Mouse (Mus musculus) MEL (cell line): Measurements from ENCODE around the gene 7530416G11Rik. TPM values are rescaled to one million over a fixed set of nuclear protein-coding genes. Genes with fewer than 3 reads are reported as not detected.

Experiments used
- DNase-seq: peaks from one replicate; pipeline ENCODE4 v3.0.0; 2011; ENCODE audit warnings: low read depth, low spot score
- H3K27ac ChIP-seq: 2 replicates; pipeline ENCODE4 v1.5.1; 2012; ENCODE audit warnings: low read depth, mild to moderate bottlenecking, control low read depth, low read length, moderate library complexity; ENCODE audit not compliant: control insufficient read depth
- H3K27me3 ChIP-seq, 2 experiments: fragments of 150-350 bp in 1 of 2; sonication (generic) in 1 of 2; 2 replicates each; pipeline ENCODE4 v1.6.1; 2012; ENCODE audit warnings: low read length in 2 of 2, mild to moderate bottlenecking in 2 of 2, improper control_type of control experiment in 1 of 2, moderate library complexity in 1 of 2; ENCODE audit not compliant: insufficient read depth in 2 of 2, control insufficient read depth in 1 of 2
- H3K36me3 ChIP-seq, 2 experiments: 2 replicates each; pipeline ENCODE4 v1.6.1; 2012 to 2014; ENCODE audit warnings: low read length in 2 of 2, improper control_type of control experiment in 1 of 2, inconsistent platforms in 1 of 2, mild to moderate bottlenecking in 1 of 2; ENCODE audit not compliant: insufficient read depth in 2 of 2, control insufficient read depth in 1 of 2
- H3K4me1 ChIP-seq, 2 experiments: fragments of 150-350 bp in 1 of 2; sonication (generic) in 1 of 2; 2 replicates each; pipeline ENCODE4 v1.6.1; 2012; ENCODE audit warnings: low read length in 2 of 2, improper control_type of control experiment in 1 of 2, mild to moderate bottlenecking in 1 of 2; ENCODE audit not compliant: insufficient read depth in 2 of 2, control insufficient read depth in 1 of 2
- H3K4me3 ChIP-seq, 2 experiments: fragments of 150-350 bp in 1 of 2; sonication (generic) in 1 of 2; 2 replicates each; pipeline ENCODE4 v1.5.1; 2012; ENCODE audit warnings: low read depth in 2 of 2, low read length in 2 of 2, mild to moderate bottlenecking in 2 of 2, moderate library complexity in 2 of 2, control low read depth in 1 of 2, improper control_type of control experiment in 1 of 2; ENCODE audit not compliant: control insufficient read depth in 1 of 2, insufficient read depth in 1 of 2
- H3K79me2 ChIP-seq: 2 replicates; pipeline ENCODE4 v1.6.1; 2012; ENCODE audit warnings: mild to moderate bottlenecking, low read length, moderate library complexity; ENCODE audit not compliant: control insufficient read depth, poor library complexity, insufficient read depth
- H3K9ac ChIP-seq: 2 replicates; pipeline ENCODE4 v1.6.1; 2012; ENCODE audit warnings: low read depth, mild to moderate bottlenecking, control low read depth, low read length, moderate library complexity; ENCODE audit not compliant: control insufficient read depth, poor library complexity, severe bottlenecking
- H3K9me3 ChIP-seq: fragments of 150-350 bp; sonication (generic); replicated peaks from 2 replicates; pipeline ENCODE4 v1.6.1; 2012; ENCODE audit warnings: mild to moderate bottlenecking, low read length, improper control_type of control experiment, moderate library complexity; ENCODE audit not compliant: insufficient read depth
- BHLHE40 ChIP-seq: IDR thresholded peaks from 2 replicates; pipeline ENCODE4 v1.6.1; 2012; ENCODE audit warnings: low read depth, mild to moderate bottlenecking, inconsistent platforms, low read length, improper control_type of control experiment, borderline replicate concordance
- GATA1 ChIP-seq: IDR thresholded peaks from 2 replicates; pipeline ENCODE4 v1.6.1; 2011; ENCODE audit warnings: low read depth, low read length, improper control_type of control experiment
- JUND ChIP-seq: IDR thresholded peaks from 2 replicates; pipeline ENCODE4 v1.6.1; 2011; ENCODE audit warnings: low read depth, mild to moderate bottlenecking, improper control_type of control experiment, low read length
- MYB ChIP-seq: IDR thresholded peaks from 2 replicates; pipeline ENCODE4 v1.6.1; 2011; ENCODE audit warnings: mild to moderate bottlenecking, low read depth, low read length, improper control_type of control experiment
- NELFE ChIP-seq: IDR thresholded peaks from 2 replicates; pipeline ENCODE4 v1.6.1; 2011; ENCODE audit warnings: low read depth, low read length, improper control_type of control experiment
- POLR2AphosphoS2 ChIP-seq: IDR thresholded peaks from 2 replicates; pipeline ENCODE4 v1.6.1; 2011; ENCODE audit warnings: low read length, improper control_type of control experiment
- SMC3 ChIP-seq: IDR thresholded peaks from 2 replicates; pipeline ENCODE4 v1.6.1; 2011; ENCODE audit warnings: low read depth, low read length, improper control_type of control experiment
- UBTF ChIP-seq: IDR thresholded peaks from 2 replicates; pipeline ENCODE4 v1.6.1; 2012; ENCODE audit warnings: low read depth, mild to moderate bottlenecking, inconsistent platforms, low read length, improper control_type of control experiment, moderate library complexity, borderline replicate concordance; ENCODE audit not compliant: insufficient read depth
- polyA plus RNA-seq, 2 experiments: library from polyadenylated mRNA; stranded (reverse) in 1 of 2; unstranded in 1 of 2; fragments of >175 nt in 1 of 2; fragments of >200 nt in 1 of 2; gene quantifications; 2 replicates each; pipeline versions ENCODE4 v1.2.1 to v1.2.4; 2012; ENCODE audit warnings: low replicate concordance in 2 of 2, low read depth in 1 of 2; ENCODE audit not compliant: insufficient read length in 2 of 2, insufficient read depth in 1 of 2, missing spikeins in 1 of 2
- total RNA-seq: library from RNA; depleted of rRNA; stranded (reverse); fragments of 300-350 nt; gene quantifications from 2 replicates; pipeline ENCODE4 v1.2.3, GENCODE M21; 2012; rRNA removed

Gene 7530416G11Rik
- total and polyA plus RNA-seq, 3 experiments = not detected

DNA sequence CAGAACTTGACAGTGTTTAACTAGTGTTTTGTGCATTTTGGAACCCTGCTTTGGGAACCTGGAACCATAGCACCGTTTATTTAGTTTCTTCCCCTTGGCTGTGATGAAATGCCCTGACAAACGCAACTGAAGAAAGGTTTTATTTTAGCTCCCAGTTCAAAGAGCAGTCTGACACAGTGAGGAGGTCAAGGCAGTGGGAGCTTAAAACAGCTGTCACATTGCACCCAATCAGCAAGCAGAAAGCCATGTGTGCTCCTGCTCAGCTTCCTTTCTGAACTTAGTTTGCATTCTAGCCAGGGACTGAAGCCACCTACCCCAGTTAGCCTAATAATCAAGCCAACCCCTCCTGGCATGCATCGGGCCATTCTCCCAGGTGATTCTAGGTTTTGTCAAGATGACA is 56.4 kb downstream of the 7530416G11Rik start:
- no peak for DNase-seq
- Histone ChIP-seq H3K79me2 (no peaks in the 10 kb centered on the region), H3K9me3 (no peaks in the 10 kb centered on the region), H3K9ac (no peak overlapping the region), H3K4me1 (no peaks in the 10 kb centered on the region), H3K36me3 (no peaks in the 10 kb centered on the region), H3K27me3 (no peaks in the 10 kb centered on the region), H3K4me3 (no peak overlapping the region), H3K27ac (no peak overlapping the region)
- TF ChIP-seq NELFE = no peak
- no peak for TF ChIP-seq SMC3
- no peak for TF ChIP-seq POLR2AphosphoS2
- no peak for TF ChIP-seq MYB
- TF ChIP-seq JUND = no peak
- no peak for TF ChIP-seq BHLHE40
- TF ChIP-seq UBTF = no peak
- no peak for TF ChIP-seq GATA1

Other genes with a start within 250 kb of the 7530416G11Rik start
- gene Atxn10, start 167.0 kb downstream of the 7530416G11Rik start, total RNA-seq = 24.5 and 28.8 TPM in 2 replicates
- 10 to 100 TPM; 45.0 to 75.6 TPM for gene Atxn10, start 167.0 kb downstream of the 7530416G11Rik start, polyA plus RNA-seq
- gene Wnt7b, start 79.2 kb upstream of the 7530416G11Rik start, total RNA-seq = not detected in 2 replicates
- not detected for gene Wnt7b, start 79.2 kb upstream of the 7530416G11Rik start, polyA plus RNA-seq
- gene Ppara, start 231.8 kb upstream of the 7530416G11Rik start, total RNA-seq = 0.27 and 0.29 TPM in 2 replicates
- under 1 TPM in 1 of 2 experiments, not detected in 1; 0.78 TPM for gene Ppara, start 231.8 kb upstream of the 7530416G11Rik start, polyA plus RNA-seq